In genomic region chr3:159839481-159839880, GRCm38 (mm10) we compare ENCODE assay signal across 8 mouse cellular contexts. TPM values are rescaled to one million over a fixed set of nuclear protein-coding genes. Genes with fewer than 3 reads are reported as not detected.
A peak's percentile ranks its signal among the peaks of the same experiment; 100 is the strongest.
DNase-seq lines count a peak whose midpoint lies in the region; ATAC-seq and TF ChIP-seq lines count a peak whose summit lies in the region.

Wls (plus strand) TSS chr3:159839672.

- H3K9me3 ChIP-seq in embryonic facial prominence, embryonic 13.5 days: no peaks in the 10 kb centered on the region
- no peaks in the 10 kb centered on the region for H3K9me3 ChIP-seq in limb, embryonic 11.5 days (ENCODE audit: control insufficient read depth, low read length)
- no peaks in the 10 kb centered on the region for H3K9me3 ChIP-seq in midbrain, embryonic 12.5 days

- DNase-seq in cerebellum, adult 11-12 months: no peak
- peak; percentile 80 to 86 for DNase-seq in heart, adult 18-20 months
- DNase-seq in kidney, adult 11 months: peak; percentile 79
- peak; percentile 83 for DNase-seq in limb, embryonic 11.5 days (ENCODE audit: low spot score)
- DNase-seq in spleen, adult 2 months (ENCODE audit: low read depth in 1 of 2, low spot score in 2 of 2): peak in 1 of 2 experiments; percentile 13

- peaks cover 8% of the 10 kb centered on the region for H3K4me1 ChIP-seq in embryonic facial prominence, embryonic 13.5 days
- H3K4me1 ChIP-seq in limb, embryonic 11.5 days (ENCODE audit: control insufficient read depth, insufficient read depth, low read length): 0 out of 2 replicates have a peak, but pooled peaks cover 2% of the 10 kb centered on the region
- peaks cover 11% of the 10 kb centered on the region for H3K4me1 ChIP-seq in midbrain, embryonic 12.5 days
- H3K4me1 ChIP-seq in spleen, adult 2 months (ENCODE audit: control insufficient read depth, insufficient read depth, insufficient read length): peaks cover 2% of the 10 kb centered on the region; the same call in 1 of the 2 replicates

- peak within 1 kb of the TSS; percentile 74 for H3K4me2 ChIP-seq in embryonic facial prominence, embryonic 13.5 days
- peak within 1 kb of the TSS; percentile 92 for H3K4me2 ChIP-seq in limb, embryonic 11.5 days (ENCODE audit: low read depth, severe bottlenecking)
- H3K4me2 ChIP-seq in midbrain, embryonic 12.5 days (replicated peaks): peak within 1 kb of the TSS; percentile 86

- H3K27ac ChIP-seq in embryonic facial prominence, embryonic 13.5 days: peak within 1 kb of the TSS; percentile 95
- peak within 1 kb of the TSS; percentile 84 for H3K27ac ChIP-seq in limb, embryonic 11.5 days (replicated peaks; ENCODE audit: low read depth, low read length)
- H3K27ac ChIP-seq in midbrain, embryonic 12.5 days (replicated peaks): peak within 1 kb of the TSS; percentile 77
- no peak within 1 kb of the TSS for H3K27ac ChIP-seq in spleen, adult 2 months (ENCODE audit: insufficient read depth, low read length)

- TF ChIP-seq POLR2A in spleen, adult 2 months (IDR thresholded peaks at IDR 0.05; ENCODE audit: low read depth, low read length): no peak

- no peaks in the 10 kb centered on the region for H3K36me3 ChIP-seq in embryonic facial prominence, embryonic 13.5 days
- H3K36me3 ChIP-seq in limb, embryonic 11.5 days (ENCODE audit: control insufficient read depth, insufficient read depth, low read length): no peaks in the 10 kb centered on the region
- H3K36me3 ChIP-seq in midbrain, embryonic 12.5 days: no peaks in the 10 kb centered on the region
- no peaks in the 10 kb centered on the region for H3K36me3 ChIP-seq in spleen, adult 2 months (ENCODE audit: control insufficient read depth, insufficient read depth, low read length)

- peak within 1 kb of the TSS; percentile 86 for H3K9ac ChIP-seq in embryonic facial prominence, embryonic 13.5 days
- H3K9ac ChIP-seq in limb, embryonic 11.5 days (ENCODE audit: low read length): peak within 1 kb of the TSS; percentile 77
- H3K9ac ChIP-seq in midbrain, embryonic 12.5 days (replicated peaks): peak within 1 kb of the TSS; percentile 73

- peak; percentile 80 for ATAC-seq in cerebellum, adult (ENCODE audit: insufficient number of reproducible peaks, low FRiP score, low TSS enrichment)
- peak; percentile 83 for ATAC-seq in embryonic facial prominence, embryonic 13.5 days (ENCODE audit: insufficient number of reproducible peaks, insufficient read depth, low FRiP score, low TSS enrichment, low read depth)
- peak; percentile 90 for ATAC-seq in limb, embryonic 11.5 days (ENCODE audit: insufficient number of reproducible peaks, low FRiP score, low TSS enrichment, low read depth)
- peak; percentile 94 for ATAC-seq in midbrain, embryonic 12.5 days (ENCODE audit: low FRiP score, low read depth)

- no peak for TF ChIP-seq CTCF in spleen, adult 2 months (IDR thresholded peaks at IDR 0.05; ENCODE audit: extremely low read depth, insufficient read depth, insufficient read length, insufficient replicate concordance)

- H3K4me3 ChIP-seq in embryonic facial prominence, embryonic 13.5 days: peak within 1 kb of the TSS; percentile 78
- peak within 1 kb of the TSS; percentile 50 for H3K4me3 ChIP-seq in limb, embryonic 11.5 days (ENCODE audit: low read depth, low read length)
- H3K4me3 ChIP-seq in midbrain, embryonic 12.5 days: peak within 1 kb of the TSS; percentile 66
- peak within 1 kb of the TSS; percentile 68 for H3K4me3 ChIP-seq in spleen, adult 2 months (ENCODE audit: extremely low read depth, insufficient read depth, insufficient read length)

- no peaks in the 10 kb centered on the region for H3K27me3 ChIP-seq in embryonic facial prominence, embryonic 13.5 days
- no peaks in the 10 kb centered on the region for H3K27me3 ChIP-seq in limb, embryonic 11.5 days (ENCODE audit: control insufficient read depth, insufficient read depth, low read length)
- H3K27me3 ChIP-seq in midbrain, embryonic 12.5 days: no peaks in the 10 kb centered on the region; the same call in 1 of the 2 replicates
- no peaks in the 10 kb centered on the region for H3K27me3 ChIP-seq in spleen, adult 2 months (ENCODE audit: control insufficient read depth, insufficient read depth, low read length)

- under 1% methylated on average over 21 of the region's 21 CpGs for WGBS in embryonic facial prominence, embryonic 13.5 days
- 0% methylated on average over 20 of the region's 21 CpGs for WGBS in limb, embryonic 11.5 days
- under 1% methylated on average over 20 of the region's 21 CpGs for WGBS in midbrain, embryonic 12.5 days
- 3% methylated on average over 21 of the region's 21 CpGs for WGBS in spleen, adult 2 months

RNA-seq across cellular contexts. Expression of gene Wls, which starts in this region (rescaled TPM):
- 172 and 180 TPM in 2 replicates for polyA plus RNA-seq in embryonic facial prominence, embryonic 13.5 days (2015; fragmentation: Nextera tagmentation; extraction: Ambion mirVana)
- 10 to 100 TPM; 38.7 to 44.8 TPM for total RNA-seq in heart, adult 18-20 months (2021)
- 137 and 144 TPM in 2 replicates for polyA plus RNA-seq in limb, embryonic 11.5 days (2014; fragmentation: Nextera tagmentation; extraction: Ambion mirVana)
- polyA plus RNA-seq in midbrain, embryonic 12.5 days (2016; fragmentation: Nextera tagmentation; extraction: Ambion mirVana): 168 and 179 TPM in 2 replicates
- 4.5 and 4.9 TPM in 2 replicates for polyA plus RNA-seq in spleen, adult 2 months (2012; rRNA removed)

Comparison
In these comparisons a context has a peak if more than half of its experiments do, and no peak if none do; other contexts are left out.
1. RNA of gene Wls (polyA plus RNA-seq): 172 to 180 TPM in embryonic facial prominence, embryonic 13.5 days, 168 to 179 TPM in midbrain, embryonic 12.5 days and 137 to 144 TPM in limb, embryonic 11.5 days; 4.5 to 4.9 TPM in spleen, adult 2 months; every median in the first group is over 10 times any median in the second.
2. Peak in every context shown above with its lines, with median percentiles within 50 percentile points of each other: ATAC-seq, H3K4me2 ChIP-seq, H3K4me3 ChIP-seq and H3K9ac ChIP-seq.